Mouse (Mus musculus): ENCODE measurements around the gene Wdr11. TPM values are rescaled to one million over a fixed set of nuclear protein-coding genes. Genes with fewer than 3 reads are reported as not detected.

The Wdr11 gene
- total and polyA plus RNA-seq, 3 experiments, result 15.9 to 39.4 TPM; not detected in 1

GRCm38 (mm10) chr7:129657867-129658266 lies 66.2 kb downstream of the Wdr11 start:
- no peak overlapping the region for H3K4me3 ChIP-seq (ENCODE audit: control insufficient read depth in 1 of 2, insufficient read depth in 1 of 2, low read depth in 2 of 2, low read length in 2 of 2)
- H3K9me3 ChIP-seq (replicated peaks; ENCODE audit: insufficient read depth, low read length), result no peaks in the 10 kb centered on the region
- H3K27me3 ChIP-seq (ENCODE audit: control insufficient read depth in 1 of 2, insufficient read depth in 2 of 2, low read length in 2 of 2), result no peaks in the 10 kb centered on the region
- TF ChIP-seq USF2 (IDR thresholded peaks at IDR 0.05; ENCODE audit: borderline replicate concordance in 1 of 2, insufficient read depth in 1 of 2, low read depth in 1 of 2, low read length in 2 of 2) (no peak), CTCF (IDR thresholded peaks at IDR 0.05 in 2 of 3, conservative IDR thresholded peaks at IDR 0.05 in 1 of 3; ENCODE audit: control insufficient read depth in 1 of 3, insufficient read depth in 1 of 3, low read depth in 2 of 3, low read length in 3 of 3, poor library complexity in 1 of 3, severe bottlenecking in 1 of 3) (no peak), SIN3A (IDR thresholded peaks at IDR 0.05; ENCODE audit: low read length) (no peak), POLR2A (IDR thresholded peaks at IDR 0.05; ENCODE audit: control insufficient read depth in 1 of 2, insufficient read depth in 1 of 2, low read depth in 1 of 2, low read length in 2 of 2, poor library complexity in 1 of 2) (no peak), TAL1 (IDR thresholded peaks at IDR 0.05; ENCODE audit: low read length) (no peak), UBTF (IDR thresholded peaks at IDR 0.05; ENCODE audit: borderline replicate concordance, insufficient read depth, low read depth, low read length) (no peak), ZC3H11A (IDR thresholded peaks at IDR 0.05; ENCODE audit: low read depth, low read length) (no peak), POLR2AphosphoS2 (IDR thresholded peaks at IDR 0.05; ENCODE audit: low read length) (no peak)
- no peaks in the 10 kb centered on the region for H3K79me2 ChIP-seq (ENCODE audit: control insufficient read depth, insufficient read depth, low read length, poor library complexity)
- H3K36me3 ChIP-seq (ENCODE audit: control insufficient read depth in 1 of 2, insufficient read depth in 2 of 2, low read length in 2 of 2), result no peaks in the 10 kb centered on the region
- no peaks in the 10 kb centered on the region for H3K4me1 ChIP-seq (ENCODE audit: control insufficient read depth in 1 of 2, insufficient read depth in 2 of 2, low read length in 2 of 2)
- no peak overlapping the region for H3K27ac ChIP-seq (ENCODE audit: control insufficient read depth, low read depth, low read length)
- H3K9ac ChIP-seq (ENCODE audit: control insufficient read depth, low read depth, low read length, poor library complexity, severe bottlenecking), result no peak overlapping the region
- DNase-seq (ENCODE audit: low read depth, low spot score), result no peak

GRCm38 (mm10) chr7:129659755-129660154 lies 68.1 kb downstream of the Wdr11 start:
- Histone ChIP-seq H3K27ac (ENCODE audit: control insufficient read depth, low read depth, low read length) (no peak overlapping the region), H3K4me3 (ENCODE audit: control insufficient read depth in 1 of 2, insufficient read depth in 1 of 2, low read depth in 2 of 2, low read length in 2 of 2) (no peak overlapping the region), H3K4me1 (ENCODE audit: control insufficient read depth in 1 of 2, insufficient read depth in 2 of 2, low read length in 2 of 2) (no peaks in the 10 kb centered on the region), H3K9me3 (replicated peaks; ENCODE audit: insufficient read depth, low read length) (no peaks in the 10 kb centered on the region), H3K36me3 (ENCODE audit: control insufficient read depth in 1 of 2, insufficient read depth in 2 of 2, low read length in 2 of 2) (no peaks in the 10 kb centered on the region), H3K9ac (ENCODE audit: control insufficient read depth, low read depth, low read length, poor library complexity, severe bottlenecking) (no peak overlapping the region), H3K27me3 (ENCODE audit: control insufficient read depth in 1 of 2, insufficient read depth in 2 of 2, low read length in 2 of 2) (no peaks in the 10 kb centered on the region), H3K79me2 (ENCODE audit: control insufficient read depth, insufficient read depth, low read length, poor library complexity) (no peaks in the 10 kb centered on the region)
- TF ChIP-seq GATA1 (IDR thresholded peaks at IDR 0.05; ENCODE audit: low read depth, low read length) (no peak), HCFC1 (IDR thresholded peaks at IDR 0.05; ENCODE audit: low read depth, low read length) (no peak), KAT2A (conservative IDR thresholded peaks at IDR 0.05; ENCODE audit: low read depth, low read length) (no peak), UBTF (IDR thresholded peaks at IDR 0.05; ENCODE audit: borderline replicate concordance, insufficient read depth, low read depth, low read length) (no peak), SMC3 (IDR thresholded peaks at IDR 0.05; ENCODE audit: low read depth, low read length) (no peak), MAX (IDR thresholded peaks at IDR 0.05; ENCODE audit: low read length) (no peak)
- no peak for DNase-seq (ENCODE audit: low read depth, low spot score)

- no peaks in the 10 kb centered on the region for H3K36me3 ChIP-seq (ENCODE audit: control insufficient read depth in 1 of 2, insufficient read depth in 2 of 2, low read length in 2 of 2)
- no peak overlapping the region for H3K4me3 ChIP-seq (ENCODE audit: control insufficient read depth in 1 of 2, insufficient read depth in 1 of 2, low read depth in 2 of 2, low read length in 2 of 2)
- no peaks in the 10 kb centered on the region for H3K9me3 ChIP-seq (replicated peaks; ENCODE audit: insufficient read depth, low read length)
- H3K9ac ChIP-seq (ENCODE audit: control insufficient read depth, low read depth, low read length, poor library complexity, severe bottlenecking), result no peak overlapping the region
- TF ChIP-seq MYC (IDR thresholded peaks at IDR 0.05; ENCODE audit: low read depth, low read length), result no peak
- TF ChIP-seq TBP (IDR thresholded peaks at IDR 0.05; ENCODE audit: low read depth, low read length), result no peak
- TF ChIP-seq USF2 (IDR thresholded peaks at IDR 0.05; ENCODE audit: borderline replicate concordance in 1 of 2, insufficient read depth in 1 of 2, low read depth in 1 of 2, low read length in 2 of 2), result no peak
- no peak for TF ChIP-seq SIN3A (IDR thresholded peaks at IDR 0.05; ENCODE audit: low read length)
- TF ChIP-seq MAX (IDR thresholded peaks at IDR 0.05; ENCODE audit: low read length), result no peak
- no peak for TF ChIP-seq UBTF (IDR thresholded peaks at IDR 0.05; ENCODE audit: borderline replicate concordance, insufficient read depth, low read depth, low read length)
- TF ChIP-seq SMC3 (IDR thresholded peaks at IDR 0.05; ENCODE audit: low read depth, low read length), result no peak
- no peak for TF ChIP-seq MYB (IDR thresholded peaks at IDR 0.05; ENCODE audit: low read depth, low read length)
- TF ChIP-seq MXI1 (IDR thresholded peaks at IDR 0.05; ENCODE audit: low read depth, low read length), result no peak
- no peak for TF ChIP-seq TCF12 (IDR thresholded peaks at IDR 0.05; ENCODE audit: low read depth, low read length)
- no peak for TF ChIP-seq POLR2AphosphoS5 (IDR thresholded peaks at IDR 0.05; ENCODE audit: borderline replicate concordance, low read depth, low read length)
- TF ChIP-seq TAL1 (IDR thresholded peaks at IDR 0.05; ENCODE audit: low read length), result no peak
- no peak for TF ChIP-seq ETS1 (IDR thresholded peaks at IDR 0.05; ENCODE audit: low read depth, low read length)
- no peak for TF ChIP-seq MEF2A (IDR thresholded peaks at IDR 0.05; ENCODE audit: extremely low read depth, insufficient replicate concordance, low read depth, low read length, poor library complexity, severe bottlenecking)
- no peak for TF ChIP-seq EP300 (IDR thresholded peaks at IDR 0.05; ENCODE audit: low read depth in 1 of 2, low read length in 2 of 2)
- TF ChIP-seq CTCF (IDR thresholded peaks at IDR 0.05 in 2 of 3, conservative IDR thresholded peaks at IDR 0.05 in 1 of 3; ENCODE audit: control insufficient read depth in 1 of 3, insufficient read depth in 1 of 3, low read depth in 2 of 3, low read length in 3 of 3, poor library complexity in 1 of 3, severe bottlenecking in 1 of 3), result no peak
- no peaks in the 10 kb centered on the region for H3K79me2 ChIP-seq (ENCODE audit: control insufficient read depth, insufficient read depth, low read length, poor library complexity)
- H3K27me3 ChIP-seq (ENCODE audit: control insufficient read depth in 1 of 2, insufficient read depth in 2 of 2, low read length in 2 of 2), result no peaks in the 10 kb centered on the region
- H3K4me1 ChIP-seq (ENCODE audit: control insufficient read depth in 1 of 2, insufficient read depth in 2 of 2, low read length in 2 of 2), result no peaks in the 10 kb centered on the region
- no peak overlapping the region for H3K27ac ChIP-seq (ENCODE audit: control insufficient read depth, low read depth, low read length)
- DNase-seq (ENCODE audit: low read depth, low spot score), result no peak
These were observed 68.9 kb downstream of the Wdr11 start for GRCm38 (mm10) chr7:129660546-129660945.
